Mouse (Mus musculus) MEL (cell line): ENCODE data around the gene Zfp954.

Experiments used
- CTCF ChIP-seq, 3 experiments: IDR thresholded peaks in 2 of 3; conservative IDR thresholded peaks in 1 of 3; 2 replicates each; pipeline ENCODE4 v1.5.1; 2011 to 2012; ENCODE audit warnings: low read length in 3 of 3, low read depth in 2 of 3, mild to moderate bottlenecking in 2 of 3, improper control_type of control experiment in 1 of 3, inconsistent platforms in 1 of 3, mixed read lengths in 1 of 3, moderate library complexity in 1 of 3; ENCODE audit not compliant: control insufficient read depth in 1 of 3, insufficient read depth in 1 of 3, poor library complexity in 1 of 3, severe bottlenecking in 1 of 3
- ETS1 ChIP-seq: IDR thresholded peaks from 2 replicates; pipeline ENCODE4 v1.6.1; 2012; ENCODE audit warnings: low read depth, mild to moderate bottlenecking, inconsistent platforms, low read length, improper control_type of control experiment, moderate library complexity
- GABPA ChIP-seq: IDR thresholded peaks from 2 replicates; pipeline ENCODE4 v1.6.1; 2012; ENCODE audit warnings: low read depth, mild to moderate bottlenecking, inconsistent platforms, low read length, improper control_type of control experiment, moderate library complexity
- MAFK ChIP-seq: IDR thresholded peaks from 2 replicates; pipeline ENCODE4 v1.6.1; 2011; ENCODE audit warnings: low read depth, mild to moderate bottlenecking, low read length, improper control_type of control experiment, borderline replicate concordance
- MYC ChIP-seq: IDR thresholded peaks from 2 replicates; pipeline ENCODE4 v1.6.1; 2011; ENCODE audit warnings: low read depth, mild to moderate bottlenecking, low read length, improper control_type of control experiment, moderate library complexity
- POLR2A ChIP-seq, 2 experiments: IDR thresholded peaks; 2 replicates each; pipeline ENCODE4 v1.6.1; 2011 to 2012; ENCODE audit warnings: low read length in 2 of 2, mild to moderate bottlenecking in 2 of 2, control low read depth in 1 of 2, improper control_type of control experiment in 1 of 2, low read depth in 1 of 2, moderate library complexity in 1 of 2; ENCODE audit not compliant: control insufficient read depth in 1 of 2, insufficient read depth in 1 of 2, poor library complexity in 1 of 2
- POLR2AphosphoS2 ChIP-seq: IDR thresholded peaks from 2 replicates; pipeline ENCODE4 v1.6.1; 2011; ENCODE audit warnings: low read length, improper control_type of control experiment
- POLR2AphosphoS5 ChIP-seq: IDR thresholded peaks from 2 replicates; pipeline ENCODE4 v1.6.1; 2012; ENCODE audit warnings: low read depth, borderline replicate concordance, mild to moderate bottlenecking, inconsistent platforms, low read length, moderate library complexity, mixed read lengths
- TBP ChIP-seq: IDR thresholded peaks from 2 replicates; pipeline ENCODE4 v1.8.0; 2011; ENCODE audit warnings: low read depth, low read length, improper control_type of control experiment
- USF1 ChIP-seq: IDR thresholded peaks from 2 replicates; pipeline ENCODE4 v1.6.1; 2014; ENCODE audit warnings: low read depth, mild to moderate bottlenecking, inconsistent platforms, low read length, improper control_type of control experiment, moderate library complexity

- TF ChIP-seq GABPA: no peak
- TF ChIP-seq CTCF (IDR thresholded peaks at IDR 0.05 in 2 of 3, conservative IDR thresholded peaks at IDR 0.05 in 1 of 3; ENCODE audit: control insufficient read depth in 1 of 3, insufficient read depth in 1 of 3, low read depth in 2 of 3, low read length in 3 of 3, poor library complexity in 1 of 3, severe bottlenecking in 1 of 3): no peak
- no peak for TF ChIP-seq MYC
- TF ChIP-seq POLR2AphosphoS2: no peak
- TF ChIP-seq POLR2A (IDR thresholded peaks at IDR 0.05; ENCODE audit: control insufficient read depth in 1 of 2, insufficient read depth in 1 of 2, low read depth in 1 of 2, low read length in 2 of 2, poor library complexity in 1 of 2): no peak
- TF ChIP-seq TBP: no peak
- no peak for TF ChIP-seq USF1
- no peak for TF ChIP-seq ETS1
- no peak for TF ChIP-seq MAFK
- no peak for TF ChIP-seq POLR2AphosphoS5
These were observed 11.5 kb upstream of the Zfp954 start for GRCm38 (mm10) chr7:7132751-7133150.
